Mouse (Mus musculus): ENCODE results near the gene Mindy1. TPM values are rescaled to one million over a fixed set of nuclear protein-coding genes. Genes with fewer than 3 reads are reported as not detected.

The Mindy1 gene
- total RNA-seq, 1 experiment: 48.8 TPM

DNA sequence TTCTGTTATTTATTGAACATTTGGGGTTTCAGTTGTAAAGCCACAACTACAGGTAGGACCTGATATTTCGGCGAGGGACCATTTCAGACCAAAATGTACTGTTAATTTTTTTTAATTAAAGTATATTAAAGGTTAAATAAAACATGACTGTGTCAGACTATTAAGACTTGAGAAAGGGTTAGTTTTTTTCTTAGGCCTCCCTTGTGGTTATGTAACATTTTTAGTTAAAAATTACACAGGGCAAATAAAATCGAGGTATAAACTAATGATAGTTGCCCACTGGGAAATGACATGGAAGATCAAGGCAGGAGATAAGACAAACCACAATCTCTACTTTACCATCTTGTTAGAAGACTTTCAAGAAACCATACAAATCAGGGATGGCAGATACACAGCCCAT lies 42.3 kb downstream of the Mindy1 start:
- Histone ChIP-seq H3K27ac (ENCODE audit: insufficient read depth, low read depth, low read length, poor library complexity, severe bottlenecking) (no peak overlapping the region), H3K4me3 (ENCODE audit: insufficient read depth in 1 of 2, low read depth in 1 of 2, low read length in 2 of 2, poor library complexity in 1 of 2, severe bottlenecking in 1 of 2) (no peak overlapping the region), H3K9ac (ENCODE audit: insufficient read depth, low read depth, low read length, poor library complexity, severe bottlenecking) (no peak overlapping the region), H3K36me3 (ENCODE audit: control insufficient read depth, insufficient read depth, low read length, poor library complexity, severe bottlenecking) (peaks cover 62% of the 10 kb centered on the region), H3K4me1 (ENCODE audit: control insufficient read depth in 2 of 2, insufficient read depth in 2 of 2, low read length in 2 of 2, poor library complexity in 1 of 2) (peaks cover 5 to 9% of the 10 kb centered on the region in 2 experiments; a peak in 1 of 4 replicates), H3K9me3 (ENCODE audit: control insufficient read depth, insufficient read depth, low read depth, low read length) (no peaks in the 10 kb centered on the region)
- in situ Hi-C loops (cut with MboI; ENCODE audit: low sequenced_read_pairs in 2 of 2, unreplicated experiment in 2 of 2): no loop called here
- no peak for DNase-seq (ENCODE audit: low read depth, low spot score)
- TF ChIP-seq CHD2 (IDR thresholded peaks at IDR 0.05; ENCODE audit: low read depth, low read length) (no peak), ZC3H11A (IDR thresholded peaks at IDR 0.05; ENCODE audit: borderline replicate concordance, low read depth, low read length) (no peak), HCFC1 (IDR thresholded peaks at IDR 0.05; ENCODE audit: borderline replicate concordance, insufficient read depth, low read length) (no peak), ZNF384 (IDR thresholded peaks at IDR 0.05; ENCODE audit: low read depth, low read length) (no peak), MAFK (IDR thresholded peaks at IDR 0.05; ENCODE audit: insufficient read depth, low read depth, low read length) (no peak)

DNA sequence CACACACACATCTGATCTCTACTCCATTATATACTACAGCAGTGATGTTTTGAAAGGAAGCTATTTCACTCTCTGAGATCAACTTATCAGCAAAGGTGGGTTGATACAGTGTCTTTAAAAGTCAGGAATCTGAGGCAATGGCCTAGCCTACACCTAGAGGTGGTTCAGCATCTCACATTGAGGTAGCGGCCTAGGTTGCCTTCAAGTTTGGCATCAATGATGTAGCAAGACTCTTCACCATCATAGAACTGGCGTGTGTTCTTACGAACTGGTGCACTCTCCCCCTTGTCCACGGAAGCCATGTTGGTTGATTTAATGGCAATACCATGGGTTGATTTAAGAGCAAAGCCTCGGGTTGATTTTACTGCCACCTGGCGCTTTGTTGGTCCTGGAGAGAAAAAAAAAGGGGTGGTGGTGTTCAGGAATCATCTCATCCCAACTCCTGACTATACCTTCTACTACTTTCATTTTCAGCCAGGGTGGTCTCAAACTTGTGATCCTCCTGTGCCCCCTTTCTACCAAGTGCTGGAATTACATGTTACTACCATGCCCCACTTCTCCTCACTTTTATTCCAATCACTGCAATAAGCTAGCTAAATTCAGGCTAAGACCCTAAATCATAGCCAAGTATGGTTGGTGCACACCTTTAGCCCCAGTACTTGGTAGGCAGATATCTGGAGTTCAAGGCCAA lies 43.5 kb downstream of the Mindy1 start:
- H3K9ac ChIP-seq (ENCODE audit: insufficient read depth, low read depth, low read length, poor library complexity, severe bottlenecking): no peak overlapping the region
- no peak overlapping the region for H3K4me3 ChIP-seq (ENCODE audit: insufficient read depth in 1 of 2, low read depth in 1 of 2, low read length in 2 of 2, poor library complexity in 1 of 2, severe bottlenecking in 1 of 2)
- in situ Hi-C loops (cut with MboI; ENCODE audit: low sequenced_read_pairs in 2 of 2, unreplicated experiment in 2 of 2): loop anchor here (25.0 kb wide), 1 partner anchor 513 kb away; no protein-coding TSS in a partner anchor
- peaks cover 64% of the 10 kb centered on the region for H3K36me3 ChIP-seq (ENCODE audit: control insufficient read depth, insufficient read depth, low read length, poor library complexity, severe bottlenecking)
- DNase-seq (ENCODE audit: low read depth, low spot score): no peak
- TF ChIP-seq ZC3H11A (IDR thresholded peaks at IDR 0.05; ENCODE audit: borderline replicate concordance, low read depth, low read length): no peak
- 0 out of 2 replicates have a peak, but pooled peaks have one; percentile 28 for TF ChIP-seq ZNF384 (IDR thresholded peaks at IDR 0.05; ENCODE audit: low read depth, low read length)
- TF ChIP-seq CHD2 (IDR thresholded peaks at IDR 0.05; ENCODE audit: low read depth, low read length): no peak
- no peak for TF ChIP-seq HCFC1 (IDR thresholded peaks at IDR 0.05; ENCODE audit: borderline replicate concordance, insufficient read depth, low read length)
- no peak for TF ChIP-seq MAFK (IDR thresholded peaks at IDR 0.05; ENCODE audit: insufficient read depth, low read depth, low read length)
- no peak overlapping the region for H3K27ac ChIP-seq (ENCODE audit: insufficient read depth, low read depth, low read length, poor library complexity, severe bottlenecking)
- 0 out of 4 replicates have a peak, but pooled peaks cover 0 to 4% of the 10 kb centered on the region in 2 experiments for H3K4me1 ChIP-seq (ENCODE audit: control insufficient read depth in 2 of 2, insufficient read depth in 2 of 2, low read length in 2 of 2, poor library complexity in 1 of 2)
- no peaks in the 10 kb centered on the region for H3K9me3 ChIP-seq (ENCODE audit: control insufficient read depth, insufficient read depth, low read depth, low read length)

DNA sequence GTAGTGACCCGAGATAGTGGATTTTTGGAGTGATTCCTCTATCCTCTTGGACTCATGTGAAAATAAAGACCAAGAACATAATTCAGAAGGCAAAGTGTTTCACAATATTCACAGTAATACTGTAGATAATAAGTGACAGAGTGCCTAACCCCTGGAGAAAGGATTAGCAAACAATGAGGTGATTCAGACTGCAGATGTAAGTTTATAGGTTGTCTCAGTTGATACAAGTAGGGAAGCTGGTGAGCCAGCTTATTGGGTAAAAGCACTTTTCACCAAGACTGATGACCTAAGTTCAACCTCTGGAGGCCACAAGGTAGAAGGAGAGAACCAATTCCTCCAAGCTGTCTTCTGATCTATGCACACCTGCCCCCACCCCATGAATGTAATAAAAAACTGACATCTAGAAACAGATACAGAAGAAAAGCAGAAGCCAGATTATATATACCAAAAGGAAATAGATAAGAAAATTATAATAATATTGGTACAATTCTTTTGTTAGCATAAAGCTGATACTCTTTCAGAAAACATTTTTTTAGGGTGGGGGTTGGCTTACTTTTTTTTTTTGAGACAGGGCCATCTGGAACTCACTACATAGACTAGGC lies 47.8 kb downstream of the Mindy1 start:
- H3K4me1 ChIP-seq (ENCODE audit: control insufficient read depth in 2 of 2, insufficient read depth in 2 of 2, low read length in 2 of 2, poor library complexity in 1 of 2): no peaks in the 10 kb centered on the region
- TF ChIP-seq CHD2 (IDR thresholded peaks at IDR 0.05; ENCODE audit: low read depth, low read length) (no peak), ZC3H11A (IDR thresholded peaks at IDR 0.05; ENCODE audit: borderline replicate concordance, low read depth, low read length) (no peak), HCFC1 (IDR thresholded peaks at IDR 0.05; ENCODE audit: borderline replicate concordance, insufficient read depth, low read length) (no peak), MAFK (IDR thresholded peaks at IDR 0.05; ENCODE audit: insufficient read depth, low read depth, low read length) (no peak), ZNF384 (IDR thresholded peaks at IDR 0.05; ENCODE audit: low read depth, low read length) (no peak)
- no peak for DNase-seq (ENCODE audit: low read depth, low spot score)
- H3K27ac ChIP-seq (ENCODE audit: insufficient read depth, low read depth, low read length, poor library complexity, severe bottlenecking): no peak overlapping the region
- H3K9me3 ChIP-seq (ENCODE audit: control insufficient read depth, insufficient read depth, low read depth, low read length): no peaks in the 10 kb centered on the region
- no peak overlapping the region for H3K4me3 ChIP-seq (ENCODE audit: insufficient read depth in 1 of 2, low read depth in 1 of 2, low read length in 2 of 2, poor library complexity in 1 of 2, severe bottlenecking in 1 of 2)
- peaks cover 34% of the 10 kb centered on the region for H3K36me3 ChIP-seq (ENCODE audit: control insufficient read depth, insufficient read depth, low read length, poor library complexity, severe bottlenecking)
- no peak overlapping the region for H3K9ac ChIP-seq (ENCODE audit: insufficient read depth, low read depth, low read length, poor library complexity, severe bottlenecking)
- in situ Hi-C loops (cut with MboI; ENCODE audit: low sequenced_read_pairs in 2 of 2, unreplicated experiment in 2 of 2): loop anchor here (25.0 kb wide), 1 partner anchor 508 kb away; no protein-coding TSS in a partner anchor

DNA sequence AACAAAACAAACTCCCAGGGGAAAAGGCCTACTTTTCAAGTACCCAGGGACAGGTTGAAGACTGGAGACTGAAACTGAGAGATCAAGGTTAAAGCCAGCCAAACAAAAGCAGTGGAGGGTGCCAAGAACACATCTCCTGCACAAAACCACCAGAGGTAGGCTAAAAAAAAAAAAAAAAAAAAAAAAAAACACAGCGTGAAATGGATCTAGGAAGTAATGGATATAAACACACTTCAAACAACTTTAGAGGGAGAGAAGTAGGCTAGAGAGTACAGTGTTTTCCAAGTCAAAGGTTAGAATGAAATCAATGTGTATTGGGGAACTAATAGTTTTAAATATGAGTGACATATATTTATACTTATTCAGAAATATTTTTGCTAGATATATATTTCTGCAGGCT lies 50.4 kb downstream of the Mindy1 start:
- Histone ChIP-seq H3K4me1 (ENCODE audit: control insufficient read depth in 2 of 2, insufficient read depth in 2 of 2, low read length in 2 of 2, poor library complexity in 1 of 2) (no peaks in the 10 kb centered on the region), H3K36me3 (ENCODE audit: control insufficient read depth, insufficient read depth, low read length, poor library complexity, severe bottlenecking) (peaks cover 23% of the 10 kb centered on the region), H3K9ac (ENCODE audit: insufficient read depth, low read depth, low read length, poor library complexity, severe bottlenecking) (no peak overlapping the region), H3K9me3 (ENCODE audit: control insufficient read depth, insufficient read depth, low read depth, low read length) (no peaks in the 10 kb centered on the region), H3K27ac (ENCODE audit: insufficient read depth, low read depth, low read length, poor library complexity, severe bottlenecking) (no peak overlapping the region), H3K4me3 (ENCODE audit: insufficient read depth in 1 of 2, low read depth in 1 of 2, low read length in 2 of 2, poor library complexity in 1 of 2, severe bottlenecking in 1 of 2) (no peak overlapping the region)
- in situ Hi-C loops (cut with MboI; ENCODE audit: low sequenced_read_pairs in 2 of 2, unreplicated experiment in 2 of 2): loop anchor here (25.0 kb wide), 1 partner anchor 506 kb away; no protein-coding TSS in a partner anchor
- TF ChIP-seq ZNF384 (IDR thresholded peaks at IDR 0.05; ENCODE audit: low read depth, low read length) (peak; percentile 53; the same call in 1 of the 2 replicates), MAFK (IDR thresholded peaks at IDR 0.05; ENCODE audit: insufficient read depth, low read depth, low read length) (no peak)
- DNase-seq (ENCODE audit: low read depth, low spot score): no peak

Data from ES-E14 (cell line).